Mouse (Mus musculus): ENCODE data around the gene Fndc8.

DNA sequence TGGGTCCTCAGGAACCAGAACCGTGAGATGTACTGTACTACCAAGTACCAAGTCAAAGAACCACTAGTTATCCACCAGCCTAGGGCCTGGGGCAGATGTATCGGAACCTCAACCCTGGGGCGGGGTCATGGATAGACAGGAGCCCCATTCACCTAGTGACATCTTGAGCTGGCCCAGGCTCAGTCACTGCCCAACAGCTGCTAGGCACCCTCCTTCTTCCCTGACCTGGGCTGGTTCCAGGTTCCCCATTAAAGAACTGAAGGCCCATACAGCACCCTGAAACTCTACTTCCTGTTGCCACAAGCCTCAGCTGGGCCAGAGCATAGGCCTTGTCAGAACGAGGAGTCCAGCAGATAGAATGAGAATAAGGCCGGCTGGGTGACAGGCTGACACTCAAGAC is 7.8 kb downstream of the Fndc8 start:
- TF ChIP-seq CTCF (IDR thresholded peaks at IDR 0.05; ENCODE audit: low read depth): no peak
- TF ChIP-seq EP300 (IDR thresholded peaks at IDR 0.05; ENCODE audit: low read depth): no peak
